Mouse (Mus musculus) heart, adult 2 months (tissue): ENCODE results near the gene Mybpc1. TPM values are rescaled to one million over a fixed set of nuclear protein-coding genes. Genes with fewer than 3 reads are reported as not detected.
A peak's percentile ranks its signal among the peaks of the same experiment; 100 is the strongest.

ENCODE experiments used
- DNase-seq, 2 experiments: peaks; one replicate each; pipeline ENCODE4 v3.0.0; 2021
- H3K27ac ChIP-seq: fragments of 200-600 bp; 2 replicates; pipeline ENCODE4 v1.8.1; 2022
- H3K27me3 ChIP-seq: fragments of 200-500 bp; 2 replicates; pipeline ENCODE4 v1.6.1; 2012; ENCODE audit warnings: mild to moderate bottlenecking, low read length, inconsistent platforms, mixed read lengths; ENCODE audit not compliant: control insufficient read depth, insufficient read depth
- H3K36me3 ChIP-seq: fragments of 200-500 bp; 2 replicates; pipeline ENCODE4 v1.6.1; 2012; ENCODE audit warnings: low read length, inconsistent platforms; ENCODE audit not compliant: control insufficient read depth, insufficient read depth
- H3K4me1 ChIP-seq: fragments of 200-500 bp; 2 replicates; pipeline ENCODE4 v1.6.1; 2011; ENCODE audit warnings: low read length; ENCODE audit not compliant: control insufficient read depth, insufficient read depth
- H3K4me3 ChIP-seq: fragments of 200-600 bp; 2 replicates; pipeline ENCODE4 v1.8.1; 2022
- H3K79me2 ChIP-seq: fragments of 200-500 bp; replicated peaks from 2 replicates; pipeline ENCODE4 v1.6.1; 2012; ENCODE audit warnings: mild to moderate bottlenecking, inconsistent platforms, low read length, moderate library complexity, mixed read lengths; ENCODE audit not compliant: control insufficient read depth, insufficient read depth
- H3K9ac ChIP-seq: fragments of 200-500 bp; 2 replicates; pipeline ENCODE4 v1.6.1; 2012; ENCODE audit warnings: low read depth, mild to moderate bottlenecking, control low read depth, inconsistent platforms, low read length, mixed read lengths
- CTCF ChIP-seq: fragments of 200-600 bp; IDR thresholded peaks from 2 replicates; pipeline ENCODE4 v1.8.1; 2022; ENCODE audit warnings: antibody characterized with exemption, mild to moderate bottlenecking, moderate library complexity
- EP300 ChIP-seq: fragments of 200-500 bp; IDR thresholded peaks from 2 replicates; pipeline ENCODE4 v1.6.1; 2011; ENCODE audit warnings: low read depth, low read length, control low read depth; ENCODE audit not compliant: insufficient read depth
- POLR2A ChIP-seq: fragments of 200-500 bp; IDR thresholded peaks from 2 replicates; pipeline ENCODE4 v1.6.1; 2011; ENCODE audit warnings: mild to moderate bottlenecking, low read depth, low read length, control low read depth; ENCODE audit not compliant: insufficient read depth
- WGBS: fragments of 180-500 bp; shearing (Covaris S2); methylation state at CpG from one replicate; pipeline ENCODE4 v1.1.7; 2018; 5-methylcytosine and 5-hydroxymethylcytosine counted together
- intact Hi-C: fragments of 180-260 bp; cut with DNase I; formaldehyde crosslinking; loops from one replicate; pipeline ENCODE4 v1.15.1; 2025
- polyA plus RNA-seq: library from polyadenylated mRNA; depleted of rRNA; stranded (reverse); fragments of >200 nt; gene quantifications from 2 replicates; pipeline ENCODE4 v1.2.3, GENCODE M21; 2012
- total RNA-seq, 2 experiments: library from RNA; stranded (reverse); gene quantifications; 2 replicates each; pipeline ENCODE4 v1.2.3; 2021

The Mybpc1 gene
- total and polyA plus RNA-seq, 3 experiments, result 0.06 to 0.42 (median 0.14) TPM

DNA sequence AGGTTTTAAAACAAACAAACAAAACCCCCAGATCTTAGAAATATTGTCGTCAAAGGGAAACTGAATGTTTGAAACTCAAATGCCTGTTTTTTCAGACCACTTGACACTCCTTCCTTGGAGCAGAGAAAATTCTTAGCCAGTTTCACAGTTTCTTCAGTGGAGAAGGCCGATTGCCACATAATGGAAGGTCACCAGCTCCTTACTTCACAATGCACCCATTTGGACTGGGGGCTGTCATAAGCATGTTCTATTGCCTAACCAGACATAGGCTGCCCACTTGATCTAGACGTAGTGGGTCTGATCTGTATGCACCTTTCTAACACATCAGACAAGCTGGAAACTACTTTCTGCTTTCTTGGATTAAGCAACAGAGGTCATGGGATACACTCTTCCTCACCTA lies 100.5 kb downstream of the Mybpc1 start:
- intact Hi-C loops, result loop anchor here (5.0 kb wide), 2 partner anchors 127 to 228 kb away; partner anchors contain the start of genes Arl1, Dram1 and Gnptab
- Histone ChIP-seq H3K27ac (peak overlapping the region; percentile 85), H3K27me3 (no peaks in the 10 kb centered on the region), H3K4me1 (no peaks in the 10 kb centered on the region), H3K36me3 (peaks cover 4% of the 10 kb centered on the region), H3K79me2 (peaks cover 3% of the 10 kb centered on the region; the same call in 1 of the 2 replicates), H3K4me3 (no peak overlapping the region), H3K9ac (peak overlapping the region; percentile 70; the same call in 1 of the 2 replicates)
- DNase-seq, result no peak
- WGBS, result 77% methylated on average over 3 of the region's 3 CpGs
- TF ChIP-seq POLR2A (no peak), CTCF (no peak), EP300 (no peak)

- WGBS, result under 1% methylated on average over 69 of the region's 80 CpGs
- Histone ChIP-seq H3K9ac (peak within 1 kb of the TSS; percentile 85), H3K4me1 (no peaks in the 10 kb centered on the region), H3K27me3 (no peaks in the 10 kb centered on the region), H3K4me3 (peak within 1 kb of the TSS; percentile 81), H3K79me2 (peaks cover 3% of the 10 kb centered on the region; the same call in 1 of the 2 replicates), H3K36me3 (peaks cover 4% of the 10 kb centered on the region), H3K27ac (peak within 1 kb of the TSS; percentile 93)
- peak; percentile 94 for DNase-seq
- TF ChIP-seq EP300, result no peak
- TF ChIP-seq POLR2A, result peak; percentile 90
- TF ChIP-seq CTCF, result no peak
- intact Hi-C loops, result loop anchor here (5.0 kb wide), 2 partner anchors 126 to 229 kb away; partner anchors contain the start of genes Arl1, Dram1 and Gnptab
Observed at GRCm38 (mm10) chr10:88503421-88504314, 101.3 kb downstream of the Mybpc1 start, which contains the start of gene Chpt1. Gene Chpt1 (minus strand): TSS chr10:88504073.

GRCm38 (mm10) chr10:88502919-88503318 lies 102.0 kb downstream of the Mybpc1 start:
- WGBS, result 20% methylated on average over 4 of the region's 4 CpGs
- peak overlapping the region; percentile 93 for H3K27ac ChIP-seq

DNA sequence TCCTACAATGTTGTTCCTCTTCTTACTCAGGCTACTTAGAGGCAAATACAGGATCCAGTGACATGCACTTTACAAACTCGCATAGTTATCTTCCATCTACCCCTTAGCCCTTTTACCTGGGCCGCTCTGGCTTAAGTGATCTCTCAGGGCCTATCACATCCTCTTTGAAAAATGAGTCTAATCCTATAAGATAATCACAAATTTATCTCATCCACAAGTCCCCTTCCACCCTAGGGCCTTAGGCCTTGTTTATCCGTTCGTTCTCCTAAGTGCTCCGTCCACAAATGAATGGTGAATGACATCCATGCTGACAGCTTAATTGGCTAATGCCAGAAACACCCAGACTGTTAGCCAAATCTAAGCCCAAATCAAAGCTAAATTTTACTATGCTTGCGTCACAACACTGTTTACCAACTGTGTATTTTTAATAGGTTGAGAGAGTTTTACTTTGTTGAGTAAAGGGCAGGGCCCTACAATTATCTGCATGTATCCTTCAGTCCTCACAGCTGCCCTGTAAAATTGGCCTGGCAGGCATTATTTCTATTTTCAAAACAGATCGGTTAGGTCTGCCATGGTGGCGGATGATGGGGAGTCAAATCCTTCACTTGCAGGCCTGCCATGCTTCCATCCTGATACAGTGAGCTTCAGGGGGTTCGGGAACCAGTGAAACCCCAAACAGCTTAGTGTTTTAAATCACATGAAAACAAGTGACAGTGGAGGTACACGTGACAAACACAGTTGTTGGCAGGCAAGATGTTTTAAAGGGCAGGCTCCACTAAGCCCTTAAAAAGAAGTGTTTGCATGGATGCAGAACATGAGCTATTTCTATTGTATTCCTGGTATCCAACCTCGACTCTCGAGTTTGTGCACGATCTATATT lies 102.8 kb downstream of the Mybpc1 start:
- no peaks in the 10 kb centered on the region; the same call in 1 of the 2 replicates for H3K4me1 ChIP-seq
- 55% methylated on average over 13 of the region's 13 CpGs for WGBS
- intact Hi-C loops, result loop anchor here (5.0 kb wide), 2 partner anchors 125 to 230 kb away; partner anchors contain the start of genes Arl1, Dram1 and Gnptab
- TF ChIP-seq POLR2A (no peak), EP300 (no peak), CTCF (no peak)
- H3K27ac ChIP-seq, result peak overlapping the region; percentile 93
- H3K36me3 ChIP-seq, result peaks cover 4% of the 10 kb centered on the region
- H3K27me3 ChIP-seq, result no peaks in the 10 kb centered on the region
- H3K4me3 ChIP-seq, result peak overlapping the region; percentile 81
- peaks cover 3% of the 10 kb centered on the region; the same call in 1 of the 2 replicates for H3K79me2 ChIP-seq
- peak overlapping the region; percentile 60 for H3K9ac ChIP-seq
- peak in 1 of 2 experiments; percentile 28 for DNase-seq

More at GRCm38 (mm10) chr10:88502919-88503318, 102.0 kb downstream of the Mybpc1 start:
- intact Hi-C loops, result loop anchor here (5.0 kb wide), 2 partner anchors 126 to 229 kb away; partner anchors contain the start of genes Arl1, Dram1 and Gnptab
- TF ChIP-seq CTCF, result no peak
- TF ChIP-seq EP300, result no peak
- TF ChIP-seq POLR2A, result no peak
- Histone ChIP-seq H3K79me2 (peaks cover 3% of the 10 kb centered on the region; the same call in 1 of the 2 replicates), H3K27me3 (no peaks in the 10 kb centered on the region), H3K36me3 (peaks cover 4% of the 10 kb centered on the region), H3K4me1 (no peaks in the 10 kb centered on the region), H3K4me3 (peak overlapping the region; percentile 81), H3K9ac (peak overlapping the region; percentile 85)
- DNase-seq, result no peak

- WGBS, result 50% methylated on average over 10 of the region's 10 CpGs
- intact Hi-C loops, result loop anchor here (5.0 kb wide), 2 partner anchors 124 to 231 kb away; partner anchors contain the start of genes Arl1, Dram1 and Gnptab
- peak overlapping the region; percentile 93 for H3K27ac ChIP-seq
- no peak for DNase-seq
- H3K79me2 ChIP-seq, result peaks cover 3% of the 10 kb centered on the region; the same call in 1 of the 2 replicates
- no peaks in the 10 kb centered on the region; the same call in 1 of the 2 replicates for H3K4me1 ChIP-seq
- peak overlapping the region; percentile 81; the same call in 1 of the 2 replicates for H3K4me3 ChIP-seq
- TF ChIP-seq CTCF, result no peak
- no peak for TF ChIP-seq EP300
- no peak for TF ChIP-seq POLR2A
- peak overlapping the region; percentile 55 for H3K9ac ChIP-seq
- no peaks in the 10 kb centered on the region for H3K27me3 ChIP-seq
- H3K36me3 ChIP-seq, result peaks cover 4% of the 10 kb centered on the region
Observed at GRCm38 (mm10) chr10:88501370-88501769, 103.6 kb downstream of the Mybpc1 start.
